Mouse (Mus musculus) embryonic fibroblast, embryonic 13.5 days (primary cell): Measurements from ENCODE around the gene Actl11. TPM values are rescaled to one million over a fixed set of nuclear protein-coding genes. Genes with fewer than 3 reads are reported as not detected.
A peak's percentile ranks its signal among the peaks of the same experiment; 100 is the strongest.

Source experiments
- H3K27ac ChIP-seq: 2 replicates; pipeline ENCODE4 v1.5.1; 2012; ENCODE audit warnings: low read length, control low read depth, inconsistent platforms; ENCODE audit not compliant: insufficient read depth
- H3K4me1 ChIP-seq: 2 replicates; pipeline ENCODE4 v1.6.1; 2011; ENCODE audit warnings: low read length; ENCODE audit not compliant: control insufficient read depth, insufficient read depth
- H3K4me3 ChIP-seq: 2 replicates; pipeline ENCODE4 v1.5.1; 2011; ENCODE audit warnings: mild to moderate bottlenecking, control low read depth, low read length; ENCODE audit not compliant: insufficient read depth
- CTCF ChIP-seq: IDR thresholded peaks from 2 replicates; pipeline ENCODE4 v1.5.1; 2011; ENCODE audit warnings: mild to moderate bottlenecking, control low read depth, low read length, moderate library complexity, borderline replicate concordance; ENCODE audit not compliant: insufficient read depth
- POLR2A ChIP-seq: IDR thresholded peaks from 2 replicates; pipeline ENCODE4 v1.6.1; 2011; ENCODE audit warnings: low read depth, mild to moderate bottlenecking, control low read depth, low read length, moderate library complexity
- polyA plus RNA-seq: library from polyadenylated mRNA; stranded (reverse); fragments of >200 nt; gene quantifications from 2 replicates; pipeline ENCODE4 v1.2.4, GENCODE M21; 2011; ENCODE audit warnings: low read depth; ENCODE audit not compliant: missing spikeins, insufficient read length

Actl11 gene
- polyA plus RNA-seq, 1 experiment: not detected

DNA sequence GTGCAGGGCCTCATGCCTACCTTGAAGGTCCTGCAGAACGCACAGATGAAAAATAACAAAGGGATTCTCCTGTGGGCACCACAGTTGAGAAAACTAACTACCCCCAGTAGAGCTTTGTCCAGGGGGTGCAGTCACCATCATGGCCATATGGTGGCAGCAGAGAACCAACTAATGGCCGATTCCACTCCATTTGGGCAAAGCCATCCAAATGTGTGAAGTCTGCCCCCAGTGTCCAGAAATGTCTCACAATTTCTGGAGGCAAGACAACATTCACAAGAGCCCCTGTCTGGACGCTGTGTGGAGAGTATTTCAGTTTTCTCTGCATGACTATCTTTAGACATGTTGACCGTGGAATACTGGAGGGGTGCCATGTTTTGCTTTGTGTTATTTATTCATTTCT, 23.5 kb upstream of the Actl11 start:
- Histone ChIP-seq H3K4me3 (no peak overlapping the region), H3K4me1 (no peaks in the 10 kb centered on the region), H3K27ac (no peak overlapping the region)
- TF ChIP-seq POLR2A (no peak), CTCF (peak; percentile 84)

DNA sequence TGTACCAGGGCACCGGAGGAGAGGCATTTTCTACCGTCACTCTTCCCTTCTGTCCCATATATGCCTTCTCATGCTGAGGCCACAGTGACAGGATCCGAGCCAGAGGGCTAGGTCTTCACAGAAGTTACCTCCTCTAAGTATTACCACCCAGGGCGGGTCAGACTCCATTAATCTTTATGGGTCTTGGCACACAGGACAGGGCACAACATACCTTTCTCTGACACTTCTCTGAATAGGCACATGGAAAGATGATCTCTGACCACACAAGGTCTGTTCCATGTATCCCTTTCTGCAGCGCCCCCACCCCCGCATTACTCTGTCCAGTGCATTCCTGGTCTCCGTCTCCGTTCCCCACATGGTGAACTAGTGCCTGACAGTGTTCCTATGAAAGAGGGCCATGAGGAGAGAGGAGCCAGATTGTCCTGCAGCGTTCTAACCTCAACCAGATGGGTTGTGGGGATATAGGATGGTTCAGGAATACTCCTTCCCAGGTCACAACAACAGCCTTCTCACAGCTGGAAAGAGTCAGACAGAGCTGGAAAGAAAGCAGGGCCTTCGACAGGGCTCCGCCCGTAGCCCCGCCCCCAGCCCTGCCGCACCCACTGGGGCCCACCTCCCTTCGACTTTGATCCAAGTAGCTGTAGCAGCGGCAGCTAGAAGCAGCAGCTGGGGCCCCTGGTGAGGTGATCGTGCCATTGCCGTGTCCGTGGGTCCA, 21.9 kb upstream of the Actl11 start, which contains the start of gene Mst1r:
Gene Mst1r (plus strand): TSS at position 622 of the 715 bp plus-strand sequence.
- Histone ChIP-seq H3K27ac (no peak within 1 kb of the TSS), H3K4me3 (no peak within 1 kb of the TSS), H3K4me1 (no peaks in the 10 kb centered on the region)
- no peak for TF ChIP-seq CTCF
- TF ChIP-seq POLR2A: peak; percentile 63

DNA sequence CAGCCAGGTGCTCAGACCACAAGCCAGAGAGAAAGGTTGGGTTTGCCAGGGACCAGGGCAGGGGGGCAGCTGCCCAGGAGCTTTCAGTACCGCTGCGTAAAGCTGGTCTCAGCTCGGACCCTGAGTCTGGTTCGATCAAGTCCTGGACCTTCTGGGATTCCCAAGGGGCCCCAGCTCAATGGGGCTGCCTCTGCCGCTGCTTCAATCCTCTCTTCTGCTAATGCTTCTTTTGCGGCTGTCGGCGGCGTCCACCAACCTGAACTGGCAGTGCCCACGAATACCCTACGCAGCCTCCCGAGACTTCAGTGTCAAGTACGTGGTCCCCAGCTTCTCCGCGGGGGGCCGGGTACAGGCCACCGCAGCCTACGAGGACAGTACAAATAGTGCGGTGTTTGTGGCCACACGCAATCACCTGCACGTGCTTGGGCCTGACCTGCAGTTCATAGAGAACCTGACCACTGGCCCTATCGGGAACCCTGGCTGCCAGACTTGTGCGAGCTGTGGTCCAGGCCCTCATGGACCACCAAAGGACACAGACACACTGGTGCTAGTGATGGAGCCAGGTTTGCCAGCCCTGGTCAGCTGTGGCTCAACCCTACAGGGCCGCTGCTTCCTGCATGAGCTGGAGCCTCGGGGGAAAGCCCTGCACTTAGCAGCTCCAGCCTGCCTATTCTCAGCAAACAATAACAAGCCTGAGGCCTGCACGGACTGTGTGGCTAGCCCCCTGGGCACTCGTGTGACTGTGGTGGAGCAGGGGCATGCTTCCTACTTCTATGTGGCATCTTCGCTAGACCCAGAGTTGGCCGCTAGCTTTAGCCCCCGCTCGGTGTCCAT, 21.1 kb upstream of the Actl11 start:
- Histone ChIP-seq H3K4me1 (no peaks in the 10 kb centered on the region), H3K27ac (no peak overlapping the region), H3K4me3 (no peak overlapping the region)
- TF ChIP-seq CTCF (no peak), POLR2A (no peak)

DNA sequence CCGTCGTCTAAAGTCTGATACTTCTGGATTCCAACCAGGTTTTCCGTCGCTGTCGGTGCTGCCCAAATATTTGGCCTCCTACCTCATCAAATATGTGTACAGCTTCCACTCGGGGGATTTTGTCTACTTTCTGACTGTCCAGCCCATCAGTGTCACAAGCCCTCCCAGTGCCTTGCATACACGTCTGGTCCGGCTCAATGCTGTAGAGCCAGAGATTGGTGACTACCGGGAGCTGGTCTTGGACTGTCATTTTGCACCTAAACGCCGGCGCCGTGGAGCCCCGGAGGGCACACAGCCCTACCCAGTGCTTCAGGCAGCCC, 20.5 kb upstream of the Actl11 start:
- no peaks in the 10 kb centered on the region for H3K4me1 ChIP-seq
- TF ChIP-seq POLR2A: no peak
- no peak for TF ChIP-seq CTCF
- H3K27ac ChIP-seq: no peak overlapping the region
- no peak overlapping the region for H3K4me3 ChIP-seq

DNA sequence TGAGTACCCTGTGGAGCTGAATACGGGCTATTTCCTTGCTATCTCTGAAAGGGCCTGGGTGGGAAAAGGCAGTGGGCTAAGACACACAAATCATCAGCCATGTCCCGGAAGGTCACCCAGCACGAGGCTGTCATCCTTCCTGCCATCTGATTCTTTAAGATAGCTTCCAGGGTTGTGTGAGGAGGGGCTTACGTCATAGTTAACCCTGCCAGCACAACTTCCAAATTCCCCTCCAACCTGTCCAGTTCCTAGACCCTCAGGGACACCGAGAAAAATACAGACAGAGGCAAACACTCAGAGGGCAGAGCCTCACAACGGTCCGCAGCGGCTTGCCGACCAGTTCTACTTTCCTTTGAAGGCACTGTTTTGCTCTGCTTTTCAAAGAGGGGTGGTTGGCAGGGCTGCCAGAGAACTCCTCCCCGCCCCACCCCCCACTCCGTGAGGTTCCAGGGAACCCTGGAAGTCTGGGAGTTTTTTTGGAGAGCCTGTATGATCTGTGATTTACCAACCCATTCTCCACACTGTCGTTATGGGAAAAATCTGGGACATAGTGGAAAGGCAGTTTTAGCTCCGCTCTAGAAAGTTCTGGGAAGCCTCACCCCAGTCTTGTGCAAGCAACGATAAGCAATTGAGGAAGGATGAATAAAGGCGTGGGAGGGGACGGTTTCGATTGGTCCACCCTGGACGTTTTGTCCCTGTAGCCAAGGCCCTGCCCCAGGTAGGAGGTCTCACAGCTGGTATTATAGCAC, 19.7 kb upstream of the Actl11 start:
- TF ChIP-seq CTCF: no peak
- TF ChIP-seq POLR2A: no peak
- Histone ChIP-seq H3K27ac (no peak overlapping the region), H3K4me3 (no peak overlapping the region), H3K4me1 (no peaks in the 10 kb centered on the region)

DNA sequence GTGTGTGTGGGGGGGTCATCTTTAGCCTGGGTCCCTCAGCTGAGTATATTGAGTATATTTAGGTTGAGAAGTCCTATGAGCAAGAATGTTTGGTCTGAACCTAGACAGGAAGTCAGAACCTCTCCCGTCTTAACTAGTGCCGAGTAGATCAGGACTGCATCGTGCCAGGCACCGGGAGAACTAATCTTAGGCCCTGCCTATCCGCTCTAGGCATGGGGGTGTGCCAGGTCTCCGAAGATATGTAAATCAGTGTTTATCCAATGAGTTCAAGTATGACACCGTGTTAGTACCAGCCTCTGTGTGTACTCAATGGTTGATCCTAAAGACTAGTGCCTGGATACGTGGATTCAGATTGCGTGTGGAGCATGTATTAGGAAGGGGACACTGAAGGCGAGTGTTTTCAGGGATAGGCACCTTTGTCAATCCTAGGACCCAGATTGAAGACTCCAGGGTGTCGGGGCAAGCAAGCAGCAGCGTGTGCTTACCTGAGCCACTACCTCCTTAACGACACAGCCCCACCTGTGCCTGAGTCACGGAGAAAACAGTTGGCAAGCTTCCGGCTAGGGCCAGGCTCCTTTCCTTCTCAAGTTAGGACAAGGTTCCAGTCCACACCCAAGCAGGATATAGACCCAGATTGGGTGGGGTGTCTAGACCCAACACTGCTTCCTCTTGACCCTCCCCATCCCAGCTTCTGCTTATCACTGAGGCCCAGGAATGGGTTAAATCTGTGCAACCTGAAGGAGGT, 18.1 kb upstream of the Actl11 start:
- TF ChIP-seq CTCF: no peak
- no peak for TF ChIP-seq POLR2A
- no peak overlapping the region for H3K4me3 ChIP-seq
- no peak overlapping the region for H3K27ac ChIP-seq
- H3K4me1 ChIP-seq: no peaks in the 10 kb centered on the region

DNA sequence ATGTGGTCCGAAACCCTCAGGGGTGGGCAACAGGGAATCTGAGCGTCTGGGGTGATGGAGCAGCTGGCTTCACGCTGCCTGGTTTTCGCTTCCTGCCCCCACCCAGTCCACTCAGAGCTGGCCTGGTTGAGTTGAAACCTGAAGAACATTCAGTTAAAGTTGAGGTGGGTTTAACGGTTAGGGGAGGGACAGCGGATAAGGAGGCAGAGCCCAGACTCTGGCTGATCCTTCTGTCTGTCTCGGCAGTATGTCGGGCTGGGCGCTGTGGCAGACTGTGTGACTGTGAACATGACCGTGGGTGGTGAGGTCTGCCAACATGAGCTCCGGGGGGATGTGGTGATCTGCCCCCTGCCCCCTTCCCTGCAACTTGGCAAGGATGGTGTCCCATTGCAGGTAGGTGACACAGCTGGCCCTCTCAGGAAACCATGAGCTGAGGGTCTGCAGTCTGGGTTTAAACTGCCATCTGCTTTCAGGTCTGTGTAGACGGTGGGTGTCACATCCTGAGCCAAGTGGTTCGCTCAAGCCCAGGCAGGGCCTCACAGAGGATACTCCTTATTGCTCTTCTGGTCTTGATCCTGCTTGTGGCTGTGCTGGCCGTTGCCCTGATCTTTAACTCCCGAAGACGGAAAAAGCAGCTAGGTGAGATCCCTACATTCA, 13.4 kb upstream of the Actl11 start:
- no peak overlapping the region for H3K27ac ChIP-seq
- no peak for TF ChIP-seq POLR2A
- no peak for TF ChIP-seq CTCF
- no peaks in the 10 kb centered on the region for H3K4me1 ChIP-seq
- no peak overlapping the region for H3K4me3 ChIP-seq

DNA sequence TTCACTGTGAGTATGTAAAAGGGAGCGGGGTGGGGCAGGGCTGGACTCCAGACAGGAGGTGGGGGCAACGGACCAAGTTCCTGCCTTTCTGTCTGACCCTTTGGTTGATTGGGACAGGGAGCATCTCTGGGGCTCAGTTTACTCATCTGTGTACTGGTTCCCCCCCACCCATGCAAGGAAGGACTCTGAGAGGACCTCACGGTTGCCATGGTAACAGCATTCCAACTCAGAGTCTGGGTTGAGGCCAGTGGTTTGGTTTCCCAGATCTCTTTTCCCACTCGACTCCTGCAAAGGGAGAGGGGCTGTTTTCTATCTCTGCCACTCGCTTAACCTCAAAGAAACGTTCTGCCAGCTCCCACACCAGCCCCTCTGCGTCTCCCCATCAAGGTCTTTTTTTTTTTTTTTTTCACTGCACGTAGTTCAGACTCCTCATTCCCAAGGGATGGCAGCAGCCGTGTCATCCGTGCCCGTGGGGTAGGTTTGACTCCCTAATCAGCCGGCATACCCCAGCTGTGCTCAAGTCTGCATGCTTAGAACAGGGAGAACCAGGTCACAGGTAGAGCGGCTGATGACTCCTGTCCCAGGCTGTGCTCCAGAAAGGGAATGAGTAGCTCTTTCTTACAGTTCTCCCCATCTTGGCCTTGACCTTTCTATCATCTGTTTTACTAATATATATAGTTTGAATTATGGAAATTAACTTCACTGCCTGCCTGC, 10.2 kb upstream of the Actl11 start:
- Histone ChIP-seq H3K4me3 (no peak overlapping the region), H3K27ac (no peak overlapping the region), H3K4me1 (no peaks in the 10 kb centered on the region)
- TF ChIP-seq POLR2A (no peak), CTCF (no peak)
